In genomic region chr7:27361283-27361946, GRCm38 (mm10) we compare ENCODE assay signal across 8 mouse cellular contexts. TPM values are rescaled to one million over a fixed set of nuclear protein-coding genes. Genes with fewer than 3 reads are reported as not detected.
DNase-seq lines count a peak whose midpoint lies in the region; ATAC-seq and TF ChIP-seq lines count a peak whose summit lies in the region.

No protein-coding gene starts in this region.

- dilution Hi-C loops in CH12.LX (cut with MboI; ENCODE audit: extremely low pct_ligation_motif_present, extremely low pct_unique_long_range_greater_than_20kb, low sequenced_read_pairs) = no loop called here

- TF ChIP-seq POLR2A in CH12.LX (IDR thresholded peaks at IDR 0.05; ENCODE audit: low read depth, low read length) = peak; percentile 68
- no peak for TF ChIP-seq POLR2A in testis, adult 2 months (IDR thresholded peaks at IDR 0.05; ENCODE audit: control insufficient read depth, low read depth, low read length)

- H3K27me3 ChIP-seq in CH12.LX (replicated peaks) = peaks cover 17% of the 10 kb centered on the region
- H3K27me3 ChIP-seq in forebrain, embryonic 11.5 days (ENCODE audit: control insufficient read depth, insufficient read depth, low read length) = peaks cover 53% of the 10 kb centered on the region
- peaks cover 41% of the 10 kb centered on the region for H3K27me3 ChIP-seq in heart, embryonic 16.5 days (ENCODE audit: control insufficient read depth, insufficient read depth, low read length)
- H3K27me3 ChIP-seq in liver, embryonic 15.5 days = peaks cover 70% of the 10 kb centered on the region
- peaks cover 78% of the 10 kb centered on the region for H3K27me3 ChIP-seq in neural tube, embryonic 13.5 days
- H3K27me3 ChIP-seq in testis, adult 2 months (ENCODE audit: control insufficient read depth, insufficient read depth, low read length) = peaks cover 4% of the 10 kb centered on the region

- H3K36me3 ChIP-seq in CH12.LX (replicated peaks in 1 of 2; ENCODE audit: control insufficient read depth in 1 of 2, insufficient read depth in 1 of 2, low read length in 1 of 2) = no peaks in the 10 kb centered on the region
- H3K36me3 ChIP-seq in forebrain, embryonic 11.5 days (ENCODE audit: control insufficient read depth, insufficient read depth, low read length) = no peaks in the 10 kb centered on the region
- H3K36me3 ChIP-seq in heart, embryonic 16.5 days (ENCODE audit: control insufficient read depth, insufficient read depth) = no peaks in the 10 kb centered on the region
- H3K36me3 ChIP-seq in liver, embryonic 15.5 days (replicated peaks) = no peaks in the 10 kb centered on the region
- H3K36me3 ChIP-seq in neural tube, embryonic 13.5 days = no peaks in the 10 kb centered on the region
- H3K36me3 ChIP-seq in testis, adult 2 months (ENCODE audit: control insufficient read depth, insufficient read depth, low read length) = no peaks in the 10 kb centered on the region

- no peak overlapping the region for H3K27ac ChIP-seq in CH12.LX (ENCODE audit: insufficient read depth, low read depth)
- H3K27ac ChIP-seq in forebrain, embryonic 11.5 days (ENCODE audit: low read depth, low read length) = no peak overlapping the region
- H3K27ac ChIP-seq in heart, embryonic 16.5 days (ENCODE audit: low read length) = no peak overlapping the region
- no peak overlapping the region for H3K27ac ChIP-seq in liver, embryonic 15.5 days (replicated peaks)
- no peak overlapping the region for H3K27ac ChIP-seq in neural tube, embryonic 13.5 days (replicated peaks)
- peak overlapping the region; percentile 73 for H3K27ac ChIP-seq in testis, adult 2 months (ENCODE audit: control insufficient read depth, insufficient read depth, low read depth, low read length)

- no peak for TF ChIP-seq EP300 in CH12.LX (IDR thresholded peaks at IDR 0.05; ENCODE audit: low read length)

- H3K9me3 ChIP-seq in CH12.LX (replicated peaks; ENCODE audit: low read length) = peaks cover 2% of the 10 kb centered on the region
- no peaks in the 10 kb centered on the region for H3K9me3 ChIP-seq in forebrain, embryonic 11.5 days (ENCODE audit: control insufficient read depth, low read length)
- no peaks in the 10 kb centered on the region for H3K9me3 ChIP-seq in heart, embryonic 16.5 days (replicated peaks; ENCODE audit: control insufficient read depth, low read length)
- no peaks in the 10 kb centered on the region for H3K9me3 ChIP-seq in liver, embryonic 15.5 days (replicated peaks)
- no peaks in the 10 kb centered on the region for H3K9me3 ChIP-seq in neural tube, embryonic 13.5 days

- no peak for TF ChIP-seq CTCF in CH12.LX (conservative IDR thresholded peaks at IDR 0.05 in 1 of 2, IDR thresholded peaks at IDR 0.05 in 1 of 2; ENCODE audit: low read depth in 2 of 2, low read length in 2 of 2)
- TF ChIP-seq CTCF in testis, adult 2 months (IDR thresholded peaks at IDR 0.05; ENCODE audit: control insufficient read depth, insufficient read depth, insufficient replicate concordance, low read depth, low read length) = no peak

- peak; percentile 95 for ATAC-seq in forebrain, embryonic 11.5 days (replicated peaks; ENCODE audit: low FRiP score)
- peak; percentile 94 for ATAC-seq in heart, embryonic 16.5 days (replicated peaks; ENCODE audit: extremely low read depth, insufficient read depth, low FRiP score)
- ATAC-seq in liver, embryonic 15.5 days (ENCODE audit: insufficient read depth) = peak; percentile 89
- peak; percentile 93 for ATAC-seq in neural tube, embryonic 13.5 days (ENCODE audit: low read depth)

- H3K4me3 ChIP-seq in CH12.LX (replicated peaks in 1 of 3; ENCODE audit: low read depth in 2 of 3, low read length in 2 of 3, poor library complexity in 1 of 3) = peak overlapping the region; percentile 47 to 59 (median 47)
- peak overlapping the region; percentile 41 for H3K4me3 ChIP-seq in forebrain, embryonic 11.5 days (ENCODE audit: low read depth, low read length)
- H3K4me3 ChIP-seq in heart, embryonic 16.5 days (ENCODE audit: low read length) = peak overlapping the region; percentile 56
- peak overlapping the region; percentile 48 for H3K4me3 ChIP-seq in liver, embryonic 15.5 days (replicated peaks)
- peak overlapping the region; percentile 49 for H3K4me3 ChIP-seq in neural tube, embryonic 13.5 days
- peak overlapping the region; percentile 90 for H3K4me3 ChIP-seq in testis, adult 2 months (ENCODE audit: control insufficient read depth, low read depth, low read length)

- no peak for TF ChIP-seq RAD21 in CH12.LX (IDR thresholded peaks at IDR 0.05; ENCODE audit: low read depth, low read length)

- H3K79me2 ChIP-seq in CH12.LX (replicated peaks; ENCODE audit: control insufficient read depth, extremely low read depth, insufficient read depth, poor library complexity, severe bottlenecking) = no peaks in the 10 kb centered on the region

- peak; percentile 100 for DNase-seq in CH12.LX (ENCODE audit: extremely low read depth)
- peak; percentile 99 for DNase-seq in c-Kit-positive CD71-positive TER-119-negative erythroid progenitor cells, embryonic 14.5 days (ENCODE audit: low read depth)
- peak; percentile 100 for DNase-seq in forebrain, embryonic 11.5 days (ENCODE audit: low spot score)
- DNase-seq in kidney, postnatal 36 days = peak; percentile 100

- in situ Hi-C loops in CH12.LX (cut with MboI; ENCODE audit: low pct_ligation_motif_present, low pct_unique_long_range_greater_than_20kb, low sequenced_read_pairs) = no loop called here

- under 1% methylated on average over 52 of the region's 52 CpGs for WGBS in forebrain, embryonic 11.5 days
- 1% methylated on average over 52 of the region's 52 CpGs for whole genome bisulfite sequencing in heart, embryonic 16.5 days
- under 1% methylated on average over 52 of the region's 52 CpGs for WGBS in liver, embryonic 15.5 days (ENCODE audit: insufficient replicate concordance)
- WGBS in neural tube, embryonic 13.5 days = under 1% methylated on average over 52 of the region's 52 CpGs

- peak overlapping the region; percentile 50 for H3K9ac ChIP-seq in CH12.LX (ENCODE audit: insufficient read depth, low read depth)
- peak overlapping the region; percentile 60 for H3K9ac ChIP-seq in forebrain, embryonic 11.5 days (ENCODE audit: low read length)
- peak overlapping the region; percentile 73 for H3K9ac ChIP-seq in heart, embryonic 16.5 days (ENCODE audit: low read length)
- H3K9ac ChIP-seq in liver, embryonic 15.5 days = peak overlapping the region; percentile 43; the same call in 1 of the 2 replicates
- H3K9ac ChIP-seq in neural tube, embryonic 13.5 days = peak overlapping the region; percentile 76

- H3K4me1 ChIP-seq in CH12.LX (ENCODE audit: control insufficient read depth in 1 of 2, insufficient read depth in 2 of 2) = peaks cover 5 to 26% of the 10 kb centered on the region in 2 experiments
- H3K4me1 ChIP-seq in forebrain, embryonic 11.5 days (replicated peaks; ENCODE audit: control insufficient read depth, insufficient read depth, low read length) = peaks cover 6% of the 10 kb centered on the region; the same call in 1 of the 2 replicates
- peaks cover 15% of the 10 kb centered on the region; the same call in 1 of the 2 replicates for H3K4me1 ChIP-seq in heart, embryonic 16.5 days (ENCODE audit: control insufficient read depth, insufficient read depth, low read length)
- H3K4me1 ChIP-seq in liver, embryonic 15.5 days (replicated peaks) = peaks cover 40% of the 10 kb centered on the region
- H3K4me1 ChIP-seq in neural tube, embryonic 13.5 days (replicated peaks) = peaks cover 12% of the 10 kb centered on the region
- peaks cover 23% of the 10 kb centered on the region for H3K4me1 ChIP-seq in testis, adult 2 months (ENCODE audit: control insufficient read depth, insufficient read depth, low read length)

- H3K4me2 ChIP-seq in CH12.LX (ENCODE audit: insufficient read depth, low read depth, poor library complexity, severe bottlenecking) = peak overlapping the region; percentile 90
- H3K4me2 ChIP-seq in forebrain, embryonic 11.5 days (ENCODE audit: low read depth, low read length, severe bottlenecking) = peak overlapping the region; percentile 83
- H3K4me2 ChIP-seq in heart, embryonic 16.5 days (ENCODE audit: low read depth, low read length) = peak overlapping the region; percentile 88
- H3K4me2 ChIP-seq in liver, embryonic 15.5 days = peak overlapping the region; percentile 82
- peak overlapping the region; percentile 67 for H3K4me2 ChIP-seq in neural tube, embryonic 13.5 days

TF ChIP-seq in CH12.LX, 34 proteins besides CTCF, POLR2A, EP300 and RAD21 (continues in another document):
- TF ChIP-seq USF2 (conservative IDR thresholded peaks at IDR 0.05; ENCODE audit: low read depth, low read length) (no peak), POLR2AphosphoS2 (IDR thresholded peaks at IDR 0.05; ENCODE audit: low read depth, low read length) (no peak)

RNA-seq across cellular contexts. Expression of gene Gm20479, which starts 4.2 kb away (rescaled TPM):
- total RNA-seq in CH12.LX (2012; rRNA removed) (1.3 and 1.9 TPM in 2 replicates), CH12.LX (2014; rRNA removed) (0.95 and 2.2 TPM in 2 replicates)
- 1.2 and 2.8 TPM in 2 replicates for polyA plus RNA-seq in CH12.LX (2012; ENCODE audit: insufficient read length, low read depth)
- polyA plus RNA-seq in forebrain, embryonic 11.5 days (2014; fragmentation: Nextera tagmentation; extraction: Ambion mirVana) = not detected in 2 replicates
- polyA plus RNA-seq in heart, embryonic 16.5 days (2015; fragmentation: Nextera tagmentation; extraction: Ambion mirVana) = 0.46 TPM in 1 of 2 replicates, not detected in the other
- polyA plus RNA-seq in liver, embryonic 15.5 days (2015; fragmentation: Nextera tagmentation; extraction: Ambion mirVana) = 0.28 TPM in 1 of 2 replicates, not detected in the other
- polyA plus RNA-seq in neural tube, embryonic 13.5 days (2015; fragmentation: Nextera tagmentation; extraction: Ambion mirVana) = not detected in 2 replicates
- polyA plus RNA-seq in testis, adult 2 months (2012; rRNA removed) = 0.35 and 0.89 TPM in 2 replicates

RNA-seq across cellular contexts. Expression of gene Shkbp1, which starts 5.6 kb away (rescaled TPM):
- total RNA-seq in CH12.LX (2012; rRNA removed) = 26.2 and 30.8 TPM in 2 replicates
- total RNA-seq in CH12.LX (2014; rRNA removed) = 17.7 and 23.3 TPM in 2 replicates
- 50.0 and 62.8 TPM in 2 replicates for polyA plus RNA-seq in CH12.LX (2012; ENCODE audit: insufficient read length, low read depth)
- 64.3 and 67.6 TPM in 2 replicates for polyA plus RNA-seq in forebrain, embryonic 11.5 days (2014; fragmentation: Nextera tagmentation; extraction: Ambion mirVana)
- polyA plus RNA-seq in heart, embryonic 16.5 days (2015; fragmentation: Nextera tagmentation; extraction: Ambion mirVana) = 22.3 and 24.1 TPM in 2 replicates
- 16.4 and 18.6 TPM in 2 replicates for polyA plus RNA-seq in liver, embryonic 15.5 days (2015; fragmentation: Nextera tagmentation; extraction: Ambion mirVana)
- 50.6 and 59.6 TPM in 2 replicates for polyA plus RNA-seq in neural tube, embryonic 13.5 days (2015; fragmentation: Nextera tagmentation; extraction: Ambion mirVana)
- polyA plus RNA-seq in testis, adult 2 months (2012; rRNA removed) = 18.3 and 22.4 TPM in 2 replicates

RNA-seq across cellular contexts. Expression of gene Ltbp4, which starts 23.9 kb away (rescaled TPM):
- total RNA-seq in CH12.LX (2012; rRNA removed) (1.8 and 2.6 TPM in 2 replicates), CH12.LX (2014; rRNA removed) (0.16 and 0.43 TPM in 2 replicates)
- polyA plus RNA-seq in CH12.LX (2012; ENCODE audit: insufficient read length, low read depth) = 1.2 and 1.5 TPM in 2 replicates
- 11.9 and 13.0 TPM in 2 replicates for polyA plus RNA-seq in forebrain, embryonic 11.5 days (2014; fragmentation: Nextera tagmentation; extraction: Ambion mirVana)
- polyA plus RNA-seq in heart, embryonic 16.5 days (2015; fragmentation: Nextera tagmentation; extraction: Ambion mirVana) = 63.5 and 86.0 TPM in 2 replicates
- polyA plus RNA-seq in liver, embryonic 15.5 days (2015; fragmentation: Nextera tagmentation; extraction: Ambion mirVana) = 4.6 and 7.8 TPM in 2 replicates
- polyA plus RNA-seq in neural tube, embryonic 13.5 days (2015; fragmentation: Nextera tagmentation; extraction: Ambion mirVana) = 6.9 and 8.0 TPM in 2 replicates
- polyA plus RNA-seq in testis, adult 2 months (2012; rRNA removed) = 23.9 and 26.1 TPM in 2 replicates
